In genomic region chr7:3390413-3391080, GRCm38 (mm10) we compare ENCODE assay signal across 9 mouse cellular contexts. TPM values are rescaled to one million over a fixed set of nuclear protein-coding genes. Genes with fewer than 3 reads are reported as not detected.
A peak's percentile ranks its signal among the peaks of the same experiment; 100 is the strongest.
DNase-seq lines count a peak whose midpoint lies in the region; ATAC-seq lines count a peak whose summit lies in the region.
"Had no signal": no experiment of that assay in that cellular context is flagged by ENCODE, and none has a peak within 500 bp of the region (broad histone marks: within the 10 kb centered on the region; RNA-seq: fewer than 3 reads in every experiment).

Cacng8 (plus strand) TSS chr7:3390683.

- H3K4me3 ChIP-seq in forebrain, embryonic 10.5 days: peak within 1 kb of the TSS; percentile 56
- H3K4me3 ChIP-seq in neural tube, embryonic 13.5 days: peak within 1 kb of the TSS; percentile 54

- DNase-seq in layer of hippocampus, adult 8-10 months (ENCODE audit: low spot score in 2 of 2): no peak
- no peak for DNase-seq in layer of hippocampus, adult 9-11 months
- DNase-seq in forebrain, embryonic 10.5 days (ENCODE audit: extremely low spot score, low spot score): peak; percentile 34
- peak in 1 of 2 experiments; percentile 50 for DNase-seq in layer of hippocampus, postnatal 10 days (ENCODE audit: low spot score in 2 of 2)
- DNase-seq in thymus, postnatal 36 days: no peak
- DNase-seq in lung, postnatal 4 days: no peak
- DNase-seq in adrenal gland, postnatal 14 days: no peak

- peaks cover 19% of the 10 kb centered on the region for H3K36me3 ChIP-seq in forebrain, embryonic 10.5 days (replicated peaks)
- H3K36me3 ChIP-seq in neural tube, embryonic 13.5 days: peaks cover 16% of the 10 kb centered on the region

- peaks cover 48% of the 10 kb centered on the region for H3K4me1 ChIP-seq in forebrain, embryonic 10.5 days
- peaks cover 56% of the 10 kb centered on the region for H3K4me1 ChIP-seq in neural tube, embryonic 13.5 days (replicated peaks)

- under 1% methylated on average over 7 of the region's 7 CpGs for WGBS in forebrain, embryonic 10.5 days
- WGBS in neural tube, embryonic 13.5 days: 1% methylated on average over 7 of the region's 7 CpGs

- peaks cover 6% of the 10 kb centered on the region; the same call in 1 of the 2 replicates for H3K9me3 ChIP-seq in forebrain, embryonic 10.5 days
- no peaks in the 10 kb centered on the region for H3K9me3 ChIP-seq in neural tube, embryonic 13.5 days

- peak; percentile 46 for ATAC-seq in neural tube, embryonic 13.5 days (ENCODE audit: low read depth)

- H3K9ac ChIP-seq in neural tube, embryonic 13.5 days: peak within 1 kb of the TSS; percentile 79

- H3K27ac ChIP-seq in forebrain, embryonic 10.5 days: peak within 1 kb of the TSS; percentile 85
- peak within 1 kb of the TSS; percentile 61; the same call in 1 of the 2 replicates for H3K27ac ChIP-seq in neural tube, embryonic 13.5 days (replicated peaks)
- H3K27ac ChIP-seq: macrophage had no signal

- H3K4me2 ChIP-seq in neural tube, embryonic 13.5 days: peak within 1 kb of the TSS; percentile 79

- H3K27me3 ChIP-seq in forebrain, embryonic 10.5 days (ENCODE audit: poor library complexity, severe bottlenecking): no peaks in the 10 kb centered on the region
- H3K27me3 ChIP-seq in neural tube, embryonic 13.5 days: no peaks in the 10 kb centered on the region

RNA-seq across cellular contexts. Expression of gene Cacng8, which starts in this region (rescaled TPM):
- total RNA-seq in layer of hippocampus, adult 8-10 months (2022): 100 to 1,000 TPM; 331 to 354 (median 340) TPM
- 6.7 and 7.1 TPM in 2 replicates for polyA plus RNA-seq in forebrain, embryonic 10.5 days (2016; fragmentation: Nextera tagmentation; extraction: Ambion mirVana)
- 100 to 1,000 TPM; 294 to 302 TPM for total RNA-seq in layer of hippocampus, postnatal 10 days (2021)
- polyA plus RNA-seq in neural tube, embryonic 13.5 days (2015; fragmentation: Nextera tagmentation; extraction: Ambion mirVana): 12.1 and 12.8 TPM in 2 replicates
- total RNA-seq in adrenal gland, postnatal 14 days (2021): 2.8 and 4.3 TPM in 2 replicates
- polyA plus RNA-seq: macrophage had no signal

Comparison
In these comparisons a context has a peak if more than half of its experiments do, and no peak if none do; other contexts are left out.
1. RNA of gene Cacng8 (total RNA-seq): 331 to 354 TPM in layer of hippocampus, adult 8-10 months and 294 to 302 TPM in layer of hippocampus, postnatal 10 days; 2.8 to 4.3 TPM in adrenal gland, postnatal 14 days; every median in the first group is over 10 times any median in the second.